Mouse (Mus musculus) brain, embryonic 14.5 days (tissue): ENCODE results near the gene Gm13697.

ENCODE experiments used
- CTCF ChIP-seq: fragments of 200-500 bp; IDR thresholded peaks from 2 replicates; pipeline ENCODE4 v1.5.1; 2012; ENCODE audit warnings: inconsistent platforms, mild to moderate bottlenecking, moderate library complexity, borderline replicate concordance; ENCODE audit not compliant: insufficient read depth, insufficient read length; ENCODE audit errors: extremely low read depth
- POLR2A ChIP-seq: fragments of 200-500 bp; IDR thresholded peaks from 2 replicates; pipeline ENCODE4 v1.6.1; 2012; ENCODE audit warnings: mild to moderate bottlenecking, inconsistent platforms, borderline replicate concordance; ENCODE audit not compliant: poor library complexity, insufficient read depth, insufficient read length, severe bottlenecking; ENCODE audit errors: extremely low read depth

- no peak for TF ChIP-seq POLR2A
- TF ChIP-seq CTCF, result no peak
Measured at GRCm38 (mm10) chr2:84009818-84010217, 25.3 kb downstream of the Gm13697 start.
